Mouse (Mus musculus) MEL (cell line): ENCODE data around the gene Sdc1. TPM values are rescaled to one million over a fixed set of nuclear protein-coding genes. Genes with fewer than 3 reads are reported as not detected.

ENCODE experiments used
- DNase-seq: peaks from one replicate; pipeline ENCODE4 v3.0.0; 2011; ENCODE audit warnings: low read depth, low spot score
- H3K27ac ChIP-seq: 2 replicates; pipeline ENCODE4 v1.5.1; 2012; ENCODE audit warnings: low read depth, mild to moderate bottlenecking, control low read depth, low read length, moderate library complexity; ENCODE audit not compliant: control insufficient read depth
- H3K27me3 ChIP-seq, 2 experiments: fragments of 150-350 bp in 1 of 2; sonication (generic) in 1 of 2; 2 replicates each; pipeline ENCODE4 v1.6.1; 2012; ENCODE audit warnings: low read length in 2 of 2, mild to moderate bottlenecking in 2 of 2, improper control_type of control experiment in 1 of 2, moderate library complexity in 1 of 2; ENCODE audit not compliant: insufficient read depth in 2 of 2, control insufficient read depth in 1 of 2
- H3K36me3 ChIP-seq, 2 experiments: 2 replicates each; pipeline ENCODE4 v1.6.1; 2012 to 2014; ENCODE audit warnings: low read length in 2 of 2, improper control_type of control experiment in 1 of 2, inconsistent platforms in 1 of 2, mild to moderate bottlenecking in 1 of 2; ENCODE audit not compliant: insufficient read depth in 2 of 2, control insufficient read depth in 1 of 2
- H3K4me1 ChIP-seq, 2 experiments: fragments of 150-350 bp in 1 of 2; sonication (generic) in 1 of 2; 2 replicates each; pipeline ENCODE4 v1.6.1; 2012; ENCODE audit warnings: low read length in 2 of 2, improper control_type of control experiment in 1 of 2, mild to moderate bottlenecking in 1 of 2; ENCODE audit not compliant: insufficient read depth in 2 of 2, control insufficient read depth in 1 of 2
- H3K4me3 ChIP-seq, 2 experiments: fragments of 150-350 bp in 1 of 2; sonication (generic) in 1 of 2; 2 replicates each; pipeline ENCODE4 v1.5.1; 2012; ENCODE audit warnings: low read depth in 2 of 2, low read length in 2 of 2, mild to moderate bottlenecking in 2 of 2, moderate library complexity in 2 of 2, control low read depth in 1 of 2, improper control_type of control experiment in 1 of 2; ENCODE audit not compliant: control insufficient read depth in 1 of 2, insufficient read depth in 1 of 2
- H3K79me2 ChIP-seq: 2 replicates; pipeline ENCODE4 v1.6.1; 2012; ENCODE audit warnings: mild to moderate bottlenecking, low read length, moderate library complexity; ENCODE audit not compliant: control insufficient read depth, poor library complexity, insufficient read depth
- H3K9ac ChIP-seq: 2 replicates; pipeline ENCODE4 v1.6.1; 2012; ENCODE audit warnings: low read depth, mild to moderate bottlenecking, control low read depth, low read length, moderate library complexity; ENCODE audit not compliant: control insufficient read depth, poor library complexity, severe bottlenecking
- H3K9me3 ChIP-seq: fragments of 150-350 bp; sonication (generic); replicated peaks from 2 replicates; pipeline ENCODE4 v1.6.1; 2012; ENCODE audit warnings: mild to moderate bottlenecking, low read length, improper control_type of control experiment, moderate library complexity; ENCODE audit not compliant: insufficient read depth
- CHD1 ChIP-seq: IDR thresholded peaks from 2 replicates; pipeline ENCODE4 v1.6.1; 2012; ENCODE audit warnings: low read depth, mild to moderate bottlenecking, inconsistent platforms, low read length, improper control_type of control experiment
- ELF1 ChIP-seq: IDR thresholded peaks from 2 replicates; pipeline ENCODE4 v1.6.1; 2014; ENCODE audit warnings: low read depth, mild to moderate bottlenecking, inconsistent platforms, low read length, improper control_type of control experiment, moderate library complexity
- EP300 ChIP-seq, 2 experiments: IDR thresholded peaks; 2 replicates each; pipeline ENCODE4 v1.6.1; 2011; ENCODE audit warnings: improper control_type of control experiment in 2 of 2, low read length in 2 of 2, low read depth in 1 of 2, mild to moderate bottlenecking in 1 of 2
- ETS1 ChIP-seq: IDR thresholded peaks from 2 replicates; pipeline ENCODE4 v1.6.1; 2012; ENCODE audit warnings: low read depth, mild to moderate bottlenecking, inconsistent platforms, low read length, improper control_type of control experiment, moderate library complexity
- GATA1 ChIP-seq: IDR thresholded peaks from 2 replicates; pipeline ENCODE4 v1.6.1; 2011; ENCODE audit warnings: low read depth, low read length, improper control_type of control experiment
- JUND ChIP-seq: IDR thresholded peaks from 2 replicates; pipeline ENCODE4 v1.6.1; 2011; ENCODE audit warnings: low read depth, mild to moderate bottlenecking, improper control_type of control experiment, low read length
- KAT2A ChIP-seq: conservative IDR thresholded peaks from 2 replicates; pipeline ENCODE4 v1.6.1; 2012; ENCODE audit warnings: low read depth, low read length, improper control_type of control experiment, inconsistent platforms
- MAX ChIP-seq: IDR thresholded peaks from 2 replicates; pipeline ENCODE4 v1.6.1; 2011; ENCODE audit warnings: low read length, improper control_type of control experiment
- MAZ ChIP-seq: IDR thresholded peaks from 2 replicates; pipeline ENCODE4 v1.6.1; 2012; ENCODE audit warnings: low read depth, mild to moderate bottlenecking, inconsistent platforms, low read length, improper control_type of control experiment
- MEF2A ChIP-seq: IDR thresholded peaks from 2 replicates; pipeline ENCODE4 v1.6.1; 2014; ENCODE audit warnings: low read depth, mild to moderate bottlenecking, inconsistent platforms, low read length, improper control_type of control experiment; ENCODE audit not compliant: poor library complexity, insufficient replicate concordance, severe bottlenecking; ENCODE audit errors: extremely low read depth
- MXI1 ChIP-seq: IDR thresholded peaks from 2 replicates; pipeline ENCODE4 v1.6.1; 2011; ENCODE audit warnings: mild to moderate bottlenecking, low read depth, low read length, improper control_type of control experiment
- MYB ChIP-seq: IDR thresholded peaks from 2 replicates; pipeline ENCODE4 v1.6.1; 2011; ENCODE audit warnings: mild to moderate bottlenecking, low read depth, low read length, improper control_type of control experiment
- POLR2A ChIP-seq, 2 experiments: IDR thresholded peaks; 2 replicates each; pipeline ENCODE4 v1.6.1; 2011 to 2012; ENCODE audit warnings: low read length in 2 of 2, mild to moderate bottlenecking in 2 of 2, control low read depth in 1 of 2, improper control_type of control experiment in 1 of 2, low read depth in 1 of 2, moderate library complexity in 1 of 2; ENCODE audit not compliant: control insufficient read depth in 1 of 2, insufficient read depth in 1 of 2, poor library complexity in 1 of 2
- POLR2AphosphoS5 ChIP-seq: IDR thresholded peaks from 2 replicates; pipeline ENCODE4 v1.6.1; 2012; ENCODE audit warnings: low read depth, borderline replicate concordance, mild to moderate bottlenecking, inconsistent platforms, low read length, moderate library complexity, mixed read lengths
- RCOR1 ChIP-seq: IDR thresholded peaks from 2 replicates; pipeline ENCODE4 v1.6.1; 2012; ENCODE audit warnings: low read depth, mild to moderate bottlenecking, inconsistent platforms, low read length, improper control_type of control experiment
- SIN3A ChIP-seq: IDR thresholded peaks from 2 replicates; pipeline ENCODE4 v1.6.1; 2012; ENCODE audit warnings: low read length, improper control_type of control experiment, inconsistent platforms
- SMC3 ChIP-seq: IDR thresholded peaks from 2 replicates; pipeline ENCODE4 v1.6.1; 2011; ENCODE audit warnings: low read depth, low read length, improper control_type of control experiment
- UBTF ChIP-seq: IDR thresholded peaks from 2 replicates; pipeline ENCODE4 v1.6.1; 2012; ENCODE audit warnings: low read depth, mild to moderate bottlenecking, inconsistent platforms, low read length, improper control_type of control experiment, moderate library complexity, borderline replicate concordance; ENCODE audit not compliant: insufficient read depth
- USF1 ChIP-seq: IDR thresholded peaks from 2 replicates; pipeline ENCODE4 v1.6.1; 2014; ENCODE audit warnings: low read depth, mild to moderate bottlenecking, inconsistent platforms, low read length, improper control_type of control experiment, moderate library complexity
- USF2 ChIP-seq, 2 experiments: IDR thresholded peaks; 2 replicates each; pipeline ENCODE4 v1.6.1; 2011 to 2012; ENCODE audit warnings: improper control_type of control experiment in 2 of 2, low read length in 2 of 2, borderline replicate concordance in 1 of 2, inconsistent platforms in 1 of 2, low read depth in 1 of 2, mild to moderate bottlenecking in 1 of 2; ENCODE audit not compliant: insufficient read depth in 1 of 2
- ZC3H11A ChIP-seq: IDR thresholded peaks from 2 replicates; pipeline ENCODE4 v1.6.1; 2012; ENCODE audit warnings: low read depth, mild to moderate bottlenecking, inconsistent platforms, low read length, improper control_type of control experiment
- ZKSCAN1 ChIP-seq: IDR thresholded peaks from 2 replicates; pipeline ENCODE4 v1.6.1; 2012; ENCODE audit warnings: low read depth, mild to moderate bottlenecking, inconsistent platforms, low read length, improper control_type of control experiment, moderate library complexity
- ZMIZ1 ChIP-seq: IDR thresholded peaks from 2 replicates; pipeline ENCODE4 v1.6.1; 2012; ENCODE audit warnings: low read depth, mild to moderate bottlenecking, inconsistent platforms, low read length, improper control_type of control experiment, moderate library complexity
- ZNF384 ChIP-seq: IDR thresholded peaks from 2 replicates; pipeline ENCODE4 v1.6.1; 2012; ENCODE audit warnings: low read depth, mild to moderate bottlenecking, inconsistent platforms, low read length, improper control_type of control experiment
- polyA plus RNA-seq, 2 experiments: library from polyadenylated mRNA; stranded (reverse) in 1 of 2; unstranded in 1 of 2; fragments of >175 nt in 1 of 2; fragments of >200 nt in 1 of 2; gene quantifications; 2 replicates each; pipeline versions ENCODE4 v1.2.1 to v1.2.4; 2012; ENCODE audit warnings: low replicate concordance in 2 of 2, low read depth in 1 of 2; ENCODE audit not compliant: insufficient read length in 2 of 2, insufficient read depth in 1 of 2, missing spikeins in 1 of 2
- total RNA-seq: library from RNA; depleted of rRNA; stranded (reverse); fragments of 300-350 nt; gene quantifications from 2 replicates; pipeline ENCODE4 v1.2.3, GENCODE M21; 2012

Sdc1 gene
- total and polyA plus RNA-seq, 3 experiments, result 32.3 to 33.6 TPM; not detected in 1

DNA sequence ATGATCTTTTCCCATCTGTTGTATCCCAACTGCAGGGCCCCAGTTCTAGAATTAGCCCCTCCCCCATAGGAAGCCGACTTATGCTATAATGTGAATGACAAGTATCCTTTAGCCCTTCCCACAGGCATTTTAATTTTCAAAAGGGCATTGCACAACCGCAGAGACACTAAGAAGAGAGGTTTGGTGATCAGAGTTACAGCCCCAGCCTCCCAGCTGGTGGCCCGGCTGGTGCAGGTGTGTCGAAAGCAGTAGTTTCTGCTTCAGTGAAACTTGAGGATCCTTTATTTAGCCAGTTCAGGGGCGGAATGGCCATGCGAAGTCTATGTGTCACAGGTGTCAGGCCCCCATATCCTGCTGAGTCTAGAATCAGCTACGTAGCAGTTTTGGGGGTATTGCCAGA lies 10.0 kb downstream of the Sdc1 start:
- Histone ChIP-seq H3K4me1 (peaks cover 4 to 11% of the 10 kb centered on the region in 2 experiments), H3K4me3 (no peak overlapping the region), H3K79me2 (peaks cover 11% of the 10 kb centered on the region; the same call in 1 of the 2 replicates), H3K36me3 (peaks cover 0 to 10% of the 10 kb centered on the region in 2 experiments; a peak in 2 of 4 replicates), H3K27ac (no peak overlapping the region), H3K9me3 (no peaks in the 10 kb centered on the region), H3K27me3 (no peaks in the 10 kb centered on the region), H3K9ac (no peak overlapping the region)
- no peak for TF ChIP-seq POLR2AphosphoS5
- TF ChIP-seq RCOR1, result no peak
- TF ChIP-seq ZNF384, result no peak
- TF ChIP-seq EP300 (IDR thresholded peaks at IDR 0.05; ENCODE audit: low read depth in 1 of 2, low read length in 2 of 2), result no peak
- TF ChIP-seq ETS1, result no peak
- TF ChIP-seq UBTF, result no peak
- no peak for TF ChIP-seq MYB
- no peak for TF ChIP-seq ZKSCAN1
- TF ChIP-seq MAX, result no peak
- no peak for TF ChIP-seq CHD1
- no peak for TF ChIP-seq SMC3
- TF ChIP-seq ZC3H11A, result no peak
- no peak for TF ChIP-seq POLR2A (IDR thresholded peaks at IDR 0.05; ENCODE audit: control insufficient read depth in 1 of 2, insufficient read depth in 1 of 2, low read depth in 1 of 2, low read length in 2 of 2, poor library complexity in 1 of 2)
- DNase-seq, result no peak

- no peak for TF ChIP-seq ELF1
- no peak for TF ChIP-seq SMC3
- TF ChIP-seq CHD1, result no peak
- no peak for TF ChIP-seq MXI1
- TF ChIP-seq USF2 (IDR thresholded peaks at IDR 0.05; ENCODE audit: borderline replicate concordance in 1 of 2, insufficient read depth in 1 of 2, low read depth in 1 of 2, low read length in 2 of 2), result no peak
- no peak for TF ChIP-seq MEF2A
- no peak for TF ChIP-seq UBTF
- TF ChIP-seq SIN3A, result no peak
- no peak for TF ChIP-seq JUND
- no peak for TF ChIP-seq MAZ
- no peak for TF ChIP-seq EP300 (IDR thresholded peaks at IDR 0.05; ENCODE audit: low read depth in 1 of 2, low read length in 2 of 2)
- no peak for TF ChIP-seq GATA1
- TF ChIP-seq KAT2A, result no peak
- TF ChIP-seq USF1, result no peak
- TF ChIP-seq ZMIZ1, result no peak
Observed at GRCm38 (mm10) chr12:8781681-8782378, 10.7 kb downstream of the Sdc1 start.

More at GRCm38 (mm10) chr12:8781681-8782378, 10.7 kb downstream of the Sdc1 start:
- Histone ChIP-seq H3K9ac (no peak overlapping the region), H3K79me2 (peaks cover 11% of the 10 kb centered on the region; the same call in 1 of the 2 replicates), H3K36me3 (peaks cover 0 to 3% of the 10 kb centered on the region in 2 experiments; a peak in 2 of 4 replicates), H3K4me3 (no peak overlapping the region), H3K9me3 (no peaks in the 10 kb centered on the region), H3K4me1 (peaks cover 2 to 4% of the 10 kb centered on the region in 2 experiments; a peak in 3 of 4 replicates), H3K27ac (no peak overlapping the region), H3K27me3 (no peaks in the 10 kb centered on the region)
- DNase-seq, result no peak
